Mouse (Mus musculus) thymus, adult 2 months (tissue): ENCODE data around the gene Tmem151b.

Source experiments
- CTCF ChIP-seq: fragments of 200-500 bp; IDR thresholded peaks from 2 replicates; pipeline ENCODE4 v1.5.1; 2012; ENCODE audit warnings: mild to moderate bottlenecking, control low read depth, low read length, moderate library complexity, borderline replicate concordance; ENCODE audit not compliant: control insufficient read depth, poor library complexity, insufficient read depth; ENCODE audit errors: extremely low read depth
- POLR2A ChIP-seq: fragments of 200-500 bp; IDR thresholded peaks from 2 replicates; pipeline ENCODE4 v1.6.1; 2012; ENCODE audit warnings: mild to moderate bottlenecking, low read length, control low read depth, moderate library complexity; ENCODE audit not compliant: control insufficient read depth, poor library complexity, insufficient read depth; ENCODE audit errors: extremely low read depth

DNA sequence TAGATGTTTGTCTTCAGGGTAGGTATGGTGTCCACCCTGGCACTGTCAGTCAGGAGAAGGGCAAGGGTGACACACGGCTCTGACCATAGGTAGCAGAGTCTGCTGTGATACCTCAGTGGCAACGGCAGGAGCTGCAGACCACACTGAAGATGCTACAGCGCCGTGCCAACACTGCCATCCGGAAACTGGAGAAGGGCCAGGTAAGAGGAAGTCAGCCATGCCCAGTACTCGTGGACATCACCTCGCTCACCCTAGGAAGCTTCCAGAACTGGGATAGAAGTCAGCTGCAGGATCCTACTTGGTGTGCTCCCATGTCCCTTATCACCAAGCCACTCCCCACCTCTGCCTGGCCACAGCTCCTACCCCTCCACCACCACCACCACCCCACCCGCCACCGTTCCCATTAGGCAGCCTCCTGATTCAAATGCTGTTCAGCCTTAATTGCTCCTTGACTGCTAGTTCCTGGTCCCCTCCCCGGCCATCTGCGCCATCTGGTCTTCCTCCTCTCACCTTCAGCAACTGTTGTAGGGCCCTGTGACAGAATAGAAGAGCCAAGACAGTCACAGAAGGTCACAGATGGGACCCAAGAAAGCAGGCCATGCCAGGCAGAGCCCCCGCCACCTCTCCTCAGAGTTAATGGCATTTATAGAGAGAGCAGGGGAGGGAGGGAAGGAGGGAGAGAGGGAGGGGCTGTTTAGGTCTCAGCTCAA, 30.6 kb downstream of the Tmem151b start:
- TF ChIP-seq CTCF (no peak), POLR2A (no peak)
